Mouse (Mus musculus) ES-E14 (cell line): ENCODE data around the gene Ciz1.

Experiments used
- CHD2 ChIP-seq: IDR thresholded peaks from 2 replicates; pipeline ENCODE4 v1.6.1; 2014; ENCODE audit warnings: mild to moderate bottlenecking, low read depth, low read length, inconsistent platforms
- HCFC1 ChIP-seq: IDR thresholded peaks from 2 replicates; pipeline ENCODE4 v1.6.1; 2012; ENCODE audit warnings: low read length, inconsistent platforms, borderline replicate concordance; ENCODE audit not compliant: insufficient read depth
- MAFK ChIP-seq: IDR thresholded peaks from 2 replicates; pipeline ENCODE4 v1.6.1; 2014; ENCODE audit warnings: mild to moderate bottlenecking, low read depth, low read length, inconsistent platforms; ENCODE audit not compliant: insufficient read depth
- ZC3H11A ChIP-seq: IDR thresholded peaks from 2 replicates; pipeline ENCODE4 v1.6.1; 2012; ENCODE audit warnings: low read depth, mild to moderate bottlenecking, inconsistent platforms, low read length, borderline replicate concordance
- ZNF384 ChIP-seq: IDR thresholded peaks from 2 replicates; pipeline ENCODE4 v1.6.1; 2012; ENCODE audit warnings: low read depth, low read length, inconsistent platforms

DNA sequence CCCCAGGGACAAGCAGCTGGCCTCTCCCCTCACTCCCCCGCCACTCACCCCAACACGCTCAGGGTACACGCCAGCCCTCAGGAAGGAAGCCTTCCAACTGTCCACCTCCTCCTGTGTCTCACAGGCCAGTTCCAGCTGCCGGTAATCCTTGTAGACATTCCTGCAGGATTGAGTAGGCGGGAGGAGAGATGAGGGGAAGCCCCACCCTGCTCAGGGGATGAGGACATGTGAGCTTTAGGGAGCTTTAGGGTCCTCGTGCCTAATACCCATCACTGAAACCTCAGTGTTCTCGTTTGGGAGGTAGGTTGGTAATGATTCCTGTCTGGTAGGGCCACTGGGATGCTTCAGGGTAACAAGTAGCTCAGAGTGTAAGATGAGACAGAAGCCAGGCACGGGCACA is 36.4 kb upstream of the Ciz1 start:
- TF ChIP-seq CHD2 (no peak), MAFK (no peak), HCFC1 (no peak), ZC3H11A (no peak), ZNF384 (no peak)
